In genomic region chr11:62495276-62495801, GRCm38 (mm10) we compare ENCODE assay signal across 7 mouse cellular contexts. TPM values are rescaled to one million over a fixed set of nuclear protein-coding genes. Genes with fewer than 3 reads are reported as not detected.
DNase-seq lines count a peak whose midpoint lies in the region; ATAC-seq and TF ChIP-seq lines count a peak whose summit lies in the region.

No protein-coding gene starts in this region.

- H3K27ac ChIP-seq in ES-Bruce4 (ENCODE audit: insufficient read depth, low read length): peak overlapping the region; percentile 98
- H3K27ac ChIP-seq in hindbrain, postnatal 0 days: peak overlapping the region; percentile 27; the same call in 1 of the 2 replicates
- H3K27ac ChIP-seq in liver, embryonic 12.5 days: peak overlapping the region; percentile 72

- H3K27me3 ChIP-seq in ES-Bruce4 (ENCODE audit: control insufficient read depth, insufficient read depth, low read length, poor library complexity, severe bottlenecking): no peaks in the 10 kb centered on the region
- no peaks in the 10 kb centered on the region for H3K27me3 ChIP-seq in hindbrain, postnatal 0 days (ENCODE audit: insufficient read depth, low read length)
- H3K27me3 ChIP-seq in liver, embryonic 12.5 days (replicated peaks): no peaks in the 10 kb centered on the region

- TF ChIP-seq CTCF in ES-Bruce4 (IDR thresholded peaks at IDR 0.05; ENCODE audit: low read depth, low read length): no peak
- TF ChIP-seq CTCF in hindbrain, postnatal 0 days (IDR thresholded peaks at IDR 0.05; ENCODE audit: low read depth): no peak

- no peaks in the 10 kb centered on the region for H3K36me3 ChIP-seq in ES-Bruce4 (ENCODE audit: control insufficient read depth, insufficient read depth, low read length, poor library complexity, severe bottlenecking)
- H3K36me3 ChIP-seq in hindbrain, postnatal 0 days (ENCODE audit: insufficient read depth, low read length): no peaks in the 10 kb centered on the region
- no peaks in the 10 kb centered on the region for H3K36me3 ChIP-seq in liver, embryonic 12.5 days

- TF ChIP-seq EP300 in ES-Bruce4 (IDR thresholded peaks at IDR 0.05; ENCODE audit: insufficient read depth, low read depth, low read length): no peak

- peaks cover 3% of the 10 kb centered on the region for H3K4me1 ChIP-seq in ES-Bruce4 (ENCODE audit: control insufficient read depth, insufficient read depth, low read length)
- H3K4me1 ChIP-seq in hindbrain, postnatal 0 days (ENCODE audit: insufficient read depth, low read length): 0 out of 2 replicates have a peak, but pooled peaks cover 7% of the 10 kb centered on the region
- H3K4me1 ChIP-seq in liver, embryonic 12.5 days: peaks cover 35% of the 10 kb centered on the region

- ATAC-seq in hindbrain, postnatal 0 days: no peak
- ATAC-seq in liver, embryonic 12.5 days: peak; percentile 57

- 31% methylated on average over 10 of the region's 10 CpGs for WGBS in hindbrain, postnatal 0 days
- WGBS in liver, embryonic 12.5 days (ENCODE audit: insufficient replicate concordance): 61% methylated on average over 9 of the region's 10 CpGs

- TF ChIP-seq POLR2A in ES-Bruce4 (IDR thresholded peaks at IDR 0.05; ENCODE audit: insufficient read depth, low read length): no peak

- peak overlapping the region; percentile 15 for H3K4me3 ChIP-seq in ES-Bruce4 (ENCODE audit: low read depth, low read length)
- H3K4me3 ChIP-seq in hindbrain, postnatal 0 days (ENCODE audit: low read length): no peak overlapping the region
- no peak overlapping the region for H3K4me3 ChIP-seq in liver, embryonic 12.5 days

- H3K9me3 ChIP-seq in ES-Bruce4 (replicated peaks; ENCODE audit: control insufficient read depth, insufficient read depth, low read length, poor library complexity, severe bottlenecking): no peaks in the 10 kb centered on the region
- no peaks in the 10 kb centered on the region for H3K9me3 ChIP-seq in hindbrain, postnatal 0 days (ENCODE audit: low read length)
- no peaks in the 10 kb centered on the region for H3K9me3 ChIP-seq in liver, embryonic 12.5 days (replicated peaks)

- H3K9ac ChIP-seq in ES-Bruce4 (ENCODE audit: low read depth, poor library complexity, severe bottlenecking): peak overlapping the region; percentile 56
- no peak overlapping the region for H3K9ac ChIP-seq in hindbrain, postnatal 0 days (replicated peaks; ENCODE audit: low read length)
- H3K9ac ChIP-seq in liver, embryonic 12.5 days: no peak overlapping the region

- DNase-seq in 3134 (ENCODE audit: extremely low read depth, insufficient read length, low spot score): peak; percentile 78
- peak; percentile 39 for DNase-seq in gastrocnemius, adult 18-20 months (ENCODE audit: low spot score)
- no peak for DNase-seq in hindbrain, postnatal 0 days (ENCODE audit: low spot score)
- DNase-seq in testis, postnatal 10 days (ENCODE audit: low spot score): peak; percentile 48
- DNase-seq in cerebellum, adult 9-10 months: no peak

- no peak overlapping the region for H3K4me2 ChIP-seq in hindbrain, postnatal 0 days (ENCODE audit: low read depth, low read length)
- peak overlapping the region; percentile 20; the same call in 1 of the 2 replicates for H3K4me2 ChIP-seq in liver, embryonic 12.5 days

RNA-seq across cellular contexts. Expression of gene Ncor1, which starts 37.0 kb away (rescaled TPM):
- polyA plus RNA-seq in ES-Bruce4 (2011; ENCODE audit: insufficient read depth, insufficient read length, low read depth, missing spikeins): 281 and 327 TPM in 2 replicates
- 100 to 1,000 TPM; 125 to 137 TPM for total RNA-seq in gastrocnemius, adult 18-20 months (2021)
- total RNA-seq in hindbrain, postnatal 0 days (2014; rRNA removed): 137 and 159 TPM in 2 replicates
- 143 and 148 TPM in 2 replicates for polyA plus RNA-seq in hindbrain, postnatal 0 days (2015; fragmentation: Nextera tagmentation; extraction: Ambion mirVana)
- 108 and 112 TPM in 2 replicates for polyA plus RNA-seq in liver, embryonic 12.5 days (2016; fragmentation: Nextera tagmentation; extraction: Ambion mirVana)

RNA-seq across cellular contexts. Expression of gene Pigl, which starts 37.1 kb away (rescaled TPM):
- 12.7 and 14.1 TPM in 2 replicates for polyA plus RNA-seq in ES-Bruce4 (2011; ENCODE audit: insufficient read depth, insufficient read length, low read depth, missing spikeins)
- total RNA-seq in gastrocnemius, adult 18-20 months (2021): 1 to 10 TPM; 2.2 to 2.9 TPM
- total RNA-seq in hindbrain, postnatal 0 days (2014; rRNA removed): 5.9 and 6.7 TPM in 2 replicates
- polyA plus RNA-seq in hindbrain, postnatal 0 days (2015; fragmentation: Nextera tagmentation; extraction: Ambion mirVana): 6.6 and 6.9 TPM in 2 replicates
- polyA plus RNA-seq in liver, embryonic 12.5 days (2016; fragmentation: Nextera tagmentation; extraction: Ambion mirVana): 7.9 TPM in 2 replicates

RNA-seq across cellular contexts. Expression of gene Cenpv, which starts 43.7 kb away (rescaled TPM):
- 66.9 and 77.3 TPM in 2 replicates for polyA plus RNA-seq in ES-Bruce4 (2011; ENCODE audit: insufficient read depth, insufficient read length, low read depth, missing spikeins)
- total RNA-seq in gastrocnemius, adult 18-20 months (2021): 10 to 100 TPM; 16.5 to 19.5 TPM
- total RNA-seq in hindbrain, postnatal 0 days (2014; rRNA removed): 57.9 and 64.1 TPM in 2 replicates
- polyA plus RNA-seq in hindbrain, postnatal 0 days (2015; fragmentation: Nextera tagmentation; extraction: Ambion mirVana): 32.8 and 37.6 TPM in 2 replicates
- polyA plus RNA-seq in liver, embryonic 12.5 days (2016; fragmentation: Nextera tagmentation; extraction: Ambion mirVana): 30.6 and 32.3 TPM in 2 replicates

RNA-seq across cellular contexts. Expression of gene Ubb, which starts 55.6 kb away (rescaled TPM):
- polyA plus RNA-seq in ES-Bruce4 (2011; ENCODE audit: insufficient read depth, insufficient read length, low read depth, missing spikeins): 626 and 640 TPM in 2 replicates
- total RNA-seq in gastrocnemius, adult 18-20 months (2021): 100 to 1,000 TPM; 919 to 954 TPM
- 1,525 and 1,633 TPM in 2 replicates for total RNA-seq in hindbrain, postnatal 0 days (2014; rRNA removed)
- polyA plus RNA-seq in hindbrain, postnatal 0 days (2015; fragmentation: Nextera tagmentation; extraction: Ambion mirVana): 4,229 and 4,277 TPM in 2 replicates
- polyA plus RNA-seq in liver, embryonic 12.5 days (2016; fragmentation: Nextera tagmentation; extraction: Ambion mirVana): 1,472 and 1,525 TPM in 2 replicates

Comparison
In these comparisons a context has a peak if more than half of its experiments do, and no peak if none do; other contexts are left out.
1. DNase-seq: peak in 3134 (single experiment), gastrocnemius, adult 18-20 months (single experiment) and testis, postnatal 10 days (single experiment); none in hindbrain, postnatal 0 days (single experiment) and cerebellum, adult 9-10 months (single experiment).
2. H3K27ac ChIP-seq: peak in every context shown above with its lines; median percentile 98 in ES-Bruce4; 72 in liver, embryonic 12.5 days; 27 in hindbrain, postnatal 0 days.